Mouse (Mus musculus): ENCODE data around the gene 1700011M02Rik.
A peak's percentile ranks its signal among the peaks of the same experiment; 100 is the strongest.
"Not testable (repeated sequence)": the region's sequence is repeated elsewhere in the genome, so short reads cannot be mapped to it uniquely, and the experiment has no call there.

1700011M02Rik gene

DNA sequence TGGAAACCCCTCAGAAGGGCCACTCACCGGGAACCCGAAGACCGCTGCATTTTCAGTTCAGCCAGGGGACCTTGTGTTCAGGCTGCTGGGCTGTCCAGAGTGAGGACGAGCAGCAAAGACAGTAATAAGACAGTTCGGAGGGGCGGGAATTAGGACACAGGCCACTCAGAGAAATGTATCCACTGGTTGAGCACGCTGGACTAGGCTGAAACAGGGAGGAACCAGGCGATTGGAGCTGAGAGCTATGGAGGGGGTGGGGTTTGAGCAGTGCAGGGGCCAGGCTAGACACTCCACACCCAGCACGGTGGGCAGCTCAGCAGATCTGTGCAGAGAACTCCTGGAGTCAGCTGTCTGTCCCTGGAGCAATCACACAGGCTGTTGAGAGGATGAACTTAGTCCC is at the start of gene 1700011M02Rik, which contains the start of gene Dmrtc1a:
Gene 1700011M02Rik, plus strand, starts transcription at position 319 of the 400 bp plus-strand sequence.
Gene Dmrtc1a, minus strand, starts transcription at position 101 of the 400 bp plus-strand sequence.
- not testable (repeated sequence) for DNase-seq

DNA sequence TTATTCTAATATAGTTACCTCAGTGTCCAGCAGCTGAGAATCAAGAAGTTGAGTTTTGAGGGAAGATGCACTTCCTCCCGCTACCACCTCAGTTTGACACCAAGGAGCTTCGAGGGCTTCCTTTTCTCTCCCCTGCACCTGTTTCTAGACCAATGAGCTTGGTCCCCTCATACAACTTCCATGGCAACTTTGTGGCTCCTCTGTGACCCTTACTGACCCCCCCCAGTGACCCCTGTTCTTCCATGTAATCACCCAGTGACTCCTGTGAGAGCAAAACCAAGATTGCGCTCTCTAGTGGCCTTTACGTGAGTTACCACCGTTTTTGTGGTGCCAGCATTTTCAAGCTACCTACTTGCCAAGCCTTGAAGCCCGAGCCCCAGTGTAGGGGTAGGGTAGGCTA is 40.8 kb upstream of the 1700011M02Rik start, which contains the start of gene 1700031F05Rik:
Gene 1700031F05Rik, minus strand, starts transcription at position 101 of the 400 bp plus-strand sequence.
- no peak for DNase-seq

DNA sequence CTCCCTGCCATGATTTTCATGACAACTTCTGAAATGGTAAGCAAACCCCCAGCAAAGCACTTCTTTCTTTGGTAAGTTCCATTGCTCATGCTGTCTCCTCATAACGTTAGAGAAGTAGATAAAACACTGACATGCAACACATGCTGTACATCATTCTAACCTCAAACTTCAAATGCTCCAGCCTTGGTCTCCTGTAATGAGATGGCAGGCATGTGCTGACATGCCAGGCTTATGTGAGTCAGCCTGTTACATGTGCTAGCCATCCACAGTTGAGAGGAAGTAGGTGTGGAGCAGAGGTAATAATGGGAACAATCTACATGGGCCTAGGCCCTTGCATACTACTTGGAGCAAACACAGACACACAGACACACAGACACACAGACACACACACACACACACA is 6.1 kb downstream of the 1700011M02Rik start:
- DNase-seq, result not testable (repeated sequence)

DNA sequence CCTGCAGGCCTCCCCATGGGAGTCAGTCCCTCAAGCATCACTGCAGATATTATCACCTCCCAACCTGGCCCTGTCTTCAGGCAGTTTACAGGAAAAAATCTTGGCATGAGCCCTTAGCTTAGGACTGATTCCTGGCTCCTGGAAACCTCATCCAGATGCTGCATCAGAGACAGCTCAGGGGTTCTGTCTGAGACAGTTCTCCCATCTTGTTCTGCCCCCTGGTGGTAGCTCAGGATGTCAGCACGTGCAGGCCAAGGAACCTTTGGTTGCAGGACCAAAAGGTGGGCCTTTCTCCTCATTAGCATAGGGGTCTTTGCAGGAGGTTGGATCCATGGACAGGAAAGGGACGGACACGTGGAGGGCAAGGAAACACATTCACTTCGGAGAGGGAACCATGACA is 18.0 kb downstream of the 1700011M02Rik start:
- DNase-seq, result peak; percentile 6

DNA sequence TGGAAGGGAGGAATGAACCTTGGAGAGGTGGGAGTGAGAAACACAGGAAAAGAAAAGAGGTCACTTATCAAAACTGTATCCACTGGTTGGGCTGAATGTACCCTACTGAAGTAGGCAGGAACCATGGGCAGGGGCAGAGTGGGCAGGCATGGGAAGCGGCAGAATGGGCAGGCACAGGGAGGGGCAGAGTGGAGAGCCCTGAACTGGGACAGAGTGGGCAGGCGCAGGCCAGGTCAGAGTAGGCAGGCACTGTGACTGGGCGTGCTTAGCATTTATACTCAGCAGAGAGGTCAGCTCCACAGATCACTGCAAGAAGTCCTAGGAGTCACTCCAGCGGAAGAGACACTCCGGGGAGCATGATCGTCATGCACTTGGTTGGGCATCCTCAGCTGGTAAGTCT is 19.4 kb downstream of the 1700011M02Rik start, which contains the start of gene 1700018G05Rik:
Gene 1700018G05Rik, plus strand, starts transcription at position 301 of the 400 bp plus-strand sequence.
- not testable (repeated sequence) for DNase-seq

DNA sequence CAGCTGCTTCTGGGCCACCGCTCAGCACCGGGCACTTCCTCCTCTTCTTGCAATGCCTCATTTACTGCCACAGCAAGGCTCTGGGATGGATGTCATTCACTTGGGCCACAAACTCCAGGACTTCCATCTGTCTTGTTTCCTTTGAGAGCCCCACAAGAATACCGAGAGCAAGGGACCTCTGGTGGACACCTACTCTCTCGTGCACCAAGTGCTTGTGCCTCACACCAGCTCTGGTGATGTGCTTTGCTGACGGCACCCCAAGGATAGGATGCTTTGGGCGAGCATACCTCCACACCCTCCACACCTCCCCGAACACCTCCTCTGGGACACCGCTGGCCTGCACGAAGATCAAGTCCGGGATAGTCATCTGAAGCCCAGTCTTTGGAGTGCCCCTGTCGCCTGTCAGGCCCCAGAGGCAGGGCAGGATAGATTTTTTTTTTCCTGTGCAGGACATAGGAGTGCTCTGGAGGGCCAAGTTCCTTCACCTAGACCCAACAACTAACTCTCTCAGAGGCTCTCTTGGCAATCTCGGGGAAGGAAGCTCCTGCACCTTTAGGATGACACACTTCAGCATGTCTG is 24.4 kb downstream of the 1700011M02Rik start:
- DNase-seq, result peak; percentile 14

DNA sequence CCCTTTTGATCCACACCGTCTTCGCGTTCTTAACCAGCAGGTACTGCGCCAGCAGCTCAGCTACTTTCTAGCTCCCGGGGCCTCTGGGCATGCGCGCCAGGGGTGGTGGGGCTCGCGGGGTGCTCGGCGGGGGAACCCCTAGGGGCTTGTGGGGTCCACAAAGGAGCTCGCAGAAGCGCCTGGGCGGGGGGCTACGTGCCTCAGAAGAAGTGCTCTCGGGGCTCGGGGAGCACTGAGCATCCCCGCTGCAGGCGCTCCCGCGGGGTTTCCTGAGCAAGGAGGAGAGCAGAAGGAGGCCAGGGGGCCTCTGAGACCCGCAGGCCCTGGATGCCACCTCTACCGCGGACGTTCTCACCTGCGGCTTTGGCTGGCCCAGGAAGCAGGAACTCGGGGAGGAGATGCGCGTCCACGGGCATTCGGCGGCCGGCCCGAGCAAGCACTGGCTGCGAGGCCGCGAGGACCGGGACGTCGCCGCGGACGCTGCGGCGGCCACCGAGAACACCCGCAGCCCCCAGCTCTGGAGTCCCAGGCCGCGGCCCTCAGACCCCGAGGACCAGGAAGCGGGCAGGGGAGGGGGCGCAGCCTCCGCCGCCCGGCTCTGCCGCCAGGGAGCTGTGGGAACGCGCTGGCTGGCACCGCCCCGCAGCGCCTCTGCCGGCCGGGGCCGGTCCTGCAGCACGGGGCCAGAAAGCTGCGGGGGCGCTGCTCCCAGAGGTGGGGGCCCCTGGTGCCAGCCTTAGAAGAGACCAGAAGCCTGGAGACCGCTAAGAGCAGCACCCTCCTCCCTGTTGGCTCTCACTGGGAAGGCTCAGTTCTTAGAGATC is 25.1 kb downstream of the 1700011M02Rik start:
- peak; percentile 65 for DNase-seq

DNA sequence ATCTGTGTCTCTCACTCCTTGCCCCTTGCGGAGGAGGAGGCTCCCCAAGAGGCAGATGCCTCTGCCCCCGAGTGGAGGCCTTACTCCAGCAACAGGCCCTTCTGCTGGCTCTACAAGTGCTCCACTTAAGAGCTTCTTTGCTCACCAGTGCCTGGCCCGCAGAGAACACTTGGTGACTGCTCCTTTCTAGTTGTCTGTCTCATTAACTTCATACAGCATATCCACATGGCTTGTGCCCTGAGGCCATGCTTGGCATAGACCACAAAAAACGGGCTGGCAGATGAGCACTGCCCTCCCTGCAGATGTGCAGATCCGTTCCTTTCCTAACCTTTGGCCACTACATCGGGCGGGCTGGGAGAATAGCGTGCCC is 25.7 kb downstream of the 1700011M02Rik start:
- no peak for DNase-seq

DNA sequence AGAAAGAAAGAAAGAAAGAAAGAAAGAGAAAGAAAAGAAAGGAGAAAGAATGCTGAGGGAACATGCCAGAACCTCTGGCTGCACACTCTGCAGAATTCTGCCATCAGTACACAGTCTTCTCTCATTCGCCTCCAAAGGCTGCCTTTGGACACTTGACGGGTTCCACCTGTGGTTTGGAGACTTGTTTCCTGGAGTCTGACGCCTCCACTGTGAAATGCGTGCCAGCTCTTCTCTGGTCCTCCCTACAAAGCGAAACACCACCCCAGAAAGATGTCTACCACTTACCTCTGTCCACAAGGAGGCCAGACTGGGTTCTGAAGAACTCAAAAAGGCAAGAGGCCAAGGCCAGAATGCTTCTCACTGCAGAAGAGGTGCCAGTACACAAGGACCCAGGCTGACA is 28.0 kb downstream of the 1700011M02Rik start:
- DNase-seq, result no peak

DNA sequence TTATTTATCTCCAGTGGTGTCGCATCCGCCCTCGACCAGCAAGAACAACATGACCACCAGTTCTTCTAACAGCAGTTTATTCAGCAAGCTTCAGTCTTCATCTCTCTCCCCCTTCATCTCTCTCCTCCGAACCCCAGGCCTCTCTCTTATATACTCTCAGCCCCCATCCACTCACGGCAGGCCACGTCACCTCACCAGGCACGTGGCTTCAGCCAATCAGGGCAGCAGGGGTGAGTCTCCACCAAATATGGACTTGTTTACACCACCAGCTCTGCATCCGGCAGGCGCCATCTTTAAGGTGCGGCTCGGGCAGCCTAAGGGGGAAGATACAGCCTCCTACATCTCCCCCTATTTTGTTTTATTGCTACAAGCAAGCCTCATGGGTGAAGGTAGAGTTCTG is 41.4 kb downstream of the 1700011M02Rik start:
- DNase-seq, result peak; percentile 22

DNA sequence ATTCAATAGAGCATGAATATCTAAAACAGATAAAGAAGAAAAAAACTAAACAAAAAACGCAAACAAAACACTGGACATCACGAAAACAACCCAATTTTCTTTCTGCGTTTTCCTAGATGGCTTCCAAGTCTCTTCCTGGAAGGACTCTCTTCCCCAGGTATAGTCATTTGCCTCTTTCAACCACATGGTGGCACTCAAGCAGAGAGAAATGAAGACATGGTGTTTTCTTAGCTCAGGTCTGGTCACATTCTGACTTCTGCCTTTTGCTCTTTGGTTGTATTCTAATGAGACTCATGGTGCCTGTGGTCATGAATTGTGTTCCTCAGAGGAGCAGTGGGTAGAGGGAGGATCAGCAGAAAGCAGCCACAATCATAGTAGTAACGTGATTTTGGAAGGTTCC is 50.2 kb downstream of the 1700011M02Rik start:
- DNase-seq, result peak; percentile 3
